Mouse (Mus musculus) kidney, adult 2 months (tissue): ENCODE results near the gene Pa2g4.
A peak's percentile ranks its signal among the peaks of the same experiment; 100 is the strongest.

Source experiments
- CTCF ChIP-seq: fragments of 200-500 bp; conservative IDR thresholded peaks from 2 replicates; pipeline ENCODE4 v1.5.1; 2011; ENCODE audit warnings: low read depth, mild to moderate bottlenecking, control low read depth, low read length, moderate library complexity, mixed read lengths; ENCODE audit not compliant: insufficient read depth, insufficient read length
- POLR2A ChIP-seq: fragments of 200-500 bp; IDR thresholded peaks from one replicate; pipeline ENCODE4 v1.6.1; 2011; ENCODE audit warnings: low read depth, low read length, control low read depth

DNA sequence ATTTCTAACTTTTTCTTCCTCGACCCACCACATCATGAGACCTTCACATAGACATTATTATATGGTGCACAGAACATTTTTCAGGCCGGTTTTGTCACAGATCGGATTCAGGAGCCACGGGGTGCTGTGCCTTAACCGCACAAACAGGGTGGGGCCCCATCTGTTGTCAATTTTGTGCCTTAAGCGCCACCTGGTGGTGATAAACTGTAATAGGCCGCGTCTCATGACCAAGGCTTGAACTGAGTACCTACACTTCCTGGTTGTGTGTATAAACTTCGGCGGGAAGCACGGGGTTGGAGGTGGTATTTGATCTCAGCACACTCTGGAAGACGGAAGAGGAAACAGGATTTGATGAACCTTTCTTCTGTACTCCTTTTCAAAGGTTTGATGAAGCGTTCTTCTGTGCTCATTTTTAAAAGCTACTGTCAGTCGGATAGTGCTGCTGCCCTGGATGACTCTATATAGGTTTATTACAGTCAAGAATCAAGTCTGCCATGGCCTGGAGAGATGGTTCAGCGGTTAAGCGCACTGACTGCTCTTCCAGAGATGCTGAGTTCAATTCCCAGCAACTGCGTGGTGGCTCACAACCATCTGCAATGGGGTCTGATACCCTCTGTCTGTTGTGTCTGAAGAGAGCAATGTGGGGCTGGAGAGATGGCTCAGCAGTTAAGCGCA, 29.4 kb downstream of the Pa2g4 start:
- TF ChIP-seq POLR2A, result no peak
- TF ChIP-seq CTCF, result peak; percentile 89
